Mouse (Mus musculus): ENCODE measurements around the gene Tnni3k.

GRCm38 (mm10) chr3:154766321-154766720 is 288.9 kb downstream of the Tnni3k start:
- no peak for TF ChIP-seq CTCF (conservative IDR thresholded peaks at IDR 0.05; ENCODE audit: insufficient read depth, insufficient read length, low read depth, low read length)
- no peak for TF ChIP-seq POLR2A (IDR thresholded peaks at IDR 0.05; ENCODE audit: low read depth, low read length)
